Mouse (Mus musculus) embryonic facial prominence, embryonic 15.5 days (tissue): Measurements from ENCODE around the gene Lcmt1. TPM values are rescaled to one million over a fixed set of nuclear protein-coding genes. Genes with fewer than 3 reads are reported as not detected.

Experiments used
- ATAC-seq: fragments of 200-750 bp; cut with Nextera tagmentation; 2 replicates; pipeline ENCODE4 v1.8.0; 2017; ENCODE audit warnings: low read depth, moderate TSS enrichment; ENCODE audit not compliant: insufficient number of reproducible peaks, low FRiP score, low TSS enrichment
- H3K27ac ChIP-seq: fragments of 300-500 bp; sonication (generic); replicated peaks from 2 replicates; pipeline ENCODE4 v1.5.1; 2015; ENCODE audit warnings: mild to moderate bottlenecking, inconsistent platforms
- H3K27me3 ChIP-seq: fragments of 300-500 bp; sonication (generic); 2 replicates; pipeline ENCODE4 v1.6.1; 2015; ENCODE audit warnings: inconsistent platforms
- H3K36me3 ChIP-seq: fragments of 300-500 bp; sonication (generic); 2 replicates; pipeline ENCODE4 v1.6.1; 2015; ENCODE audit warnings: mild to moderate bottlenecking, inconsistent platforms
- H3K4me1 ChIP-seq: fragments of 300-500 bp; sonication (generic); 2 replicates; pipeline ENCODE4 v1.6.1; 2015; ENCODE audit warnings: inconsistent platforms
- H3K4me2 ChIP-seq: fragments of 300-500 bp; sonication (generic); replicated peaks from 2 replicates; pipeline ENCODE4 v1.6.1; 2015; ENCODE audit warnings: mild to moderate bottlenecking, inconsistent platforms
- H3K4me3 ChIP-seq: fragments of 300-500 bp; sonication (generic); replicated peaks from 2 replicates; pipeline ENCODE4 v1.5.1; 2015; ENCODE audit warnings: mild to moderate bottlenecking, inconsistent platforms
- H3K9ac ChIP-seq: fragments of 300-500 bp; sonication (generic); 2 replicates; pipeline ENCODE4 v1.6.1; 2015; ENCODE audit warnings: inconsistent platforms
- H3K9me3 ChIP-seq: fragments of 300-500 bp; sonication (generic); replicated peaks from 2 replicates; pipeline ENCODE4 v1.6.1; 2016; ENCODE audit warnings: inconsistent platforms
- WGBS: fragments of 180-500 bp; shearing (Covaris S2); methylation state at CpG from one replicate; pipeline ENCODE4 v1.1.7; 2015; 5-methylcytosine and 5-hydroxymethylcytosine counted together
- polyA plus RNA-seq: library from polyadenylated mRNA; unstranded; fragments of >200 nt; fragmentation: Nextera tagmentation; extraction: Ambion mirVana; gene quantifications from 2 replicates; pipeline ENCODE4 v1.2.1, GENCODE M21; 2015

Gene Lcmt1
- polyA plus RNA-seq: 41.0 and 42.3 TPM in 2 replicates

- peak within 1 kb of the TSS; percentile 73 for H3K4me3 ChIP-seq
- WGBS: under 1% methylated on average over 64 of the region's 64 CpGs
Observed at GRCm38 (mm10) chr7:123369759-123370481, at the start of gene Lcmt1, which contains the start of gene Arhgap17. Lcmt1 (plus strand) TSS chr7:123369784. Arhgap17 (minus strand) TSS chr7:123369915.

GRCm38 (mm10) chr7:123322452-123323121, 47.0 kb upstream of the Lcmt1 start:
- Histone ChIP-seq H3K27me3 (no peaks in the 10 kb centered on the region), H3K27ac (no peak overlapping the region), H3K4me1 (peaks cover under 1% of the 10 kb centered on the region; the same call in 1 of the 2 replicates), H3K9ac (no peak overlapping the region), H3K9me3 (no peaks in the 10 kb centered on the region), H3K4me2 (no peak overlapping the region), H3K36me3 (peaks cover 75% of the 10 kb centered on the region), H3K4me3 (no peak overlapping the region)
- no peak for ATAC-seq
- WGBS: 83% methylated on average over 13 of the region's 13 CpGs

More at GRCm38 (mm10) chr7:123369759-123370481, at the start of gene Lcmt1, which contains the start of gene Arhgap17:
- no peaks in the 10 kb centered on the region for H3K27me3 ChIP-seq
- no peaks in the 10 kb centered on the region for H3K9me3 ChIP-seq
- peaks cover 35% of the 10 kb centered on the region for H3K4me1 ChIP-seq
- peak within 1 kb of the TSS; percentile 87 for H3K27ac ChIP-seq
- H3K4me2 ChIP-seq: peak within 1 kb of the TSS; percentile 84
- H3K9ac ChIP-seq: peak within 1 kb of the TSS; percentile 70
- peak; percentile 97 for ATAC-seq
- no peaks in the 10 kb centered on the region for H3K36me3 ChIP-seq

GRCm38 (mm10) chr7:123323388-123323787, 46.2 kb upstream of the Lcmt1 start:
- no peak overlapping the region for H3K9ac ChIP-seq
- H3K4me2 ChIP-seq: no peak overlapping the region
- H3K27ac ChIP-seq: no peak overlapping the region
- H3K4me3 ChIP-seq: no peak overlapping the region
- no peaks in the 10 kb centered on the region for H3K27me3 ChIP-seq
- 84% methylated on average over 2 of the region's 2 CpGs for WGBS
- peaks cover 68% of the 10 kb centered on the region for H3K36me3 ChIP-seq
- no peak for ATAC-seq
- H3K9me3 ChIP-seq: no peaks in the 10 kb centered on the region
- peaks cover 7% of the 10 kb centered on the region for H3K4me1 ChIP-seq

- no peak overlapping the region for H3K9ac ChIP-seq
- H3K27me3 ChIP-seq: no peaks in the 10 kb centered on the region
- H3K27ac ChIP-seq: no peak overlapping the region
- no peaks in the 10 kb centered on the region for H3K9me3 ChIP-seq
- no peak for ATAC-seq
- peaks cover 10% of the 10 kb centered on the region for H3K4me1 ChIP-seq
- no peak overlapping the region for H3K4me3 ChIP-seq
- peaks cover 61% of the 10 kb centered on the region for H3K36me3 ChIP-seq
- 96% methylated on average over 1 of the region's 1 CpGs for WGBS
- H3K4me2 ChIP-seq: no peak overlapping the region
Observed at GRCm38 (mm10) chr7:123324105-123324504, 45.5 kb upstream of the Lcmt1 start.

- peaks cover 46% of the 10 kb centered on the region for H3K36me3 ChIP-seq
- peaks cover 23% of the 10 kb centered on the region for H3K4me1 ChIP-seq
- no peak overlapping the region for H3K4me2 ChIP-seq
- no peak for ATAC-seq
- no peak overlapping the region for H3K9ac ChIP-seq
- no peak overlapping the region for H3K4me3 ChIP-seq
- no peaks in the 10 kb centered on the region for H3K9me3 ChIP-seq
- no peaks in the 10 kb centered on the region for H3K27me3 ChIP-seq
- no peak overlapping the region for H3K27ac ChIP-seq
- WGBS: 93% methylated on average over 5 of the region's 5 CpGs
Observed at GRCm38 (mm10) chr7:123326062-123326461, 43.5 kb upstream of the Lcmt1 start.

GRCm38 (mm10) chr7:123326901-123327300, 42.7 kb upstream of the Lcmt1 start:
- no peak overlapping the region for H3K9ac ChIP-seq
- peaks cover 27% of the 10 kb centered on the region for H3K4me1 ChIP-seq
- peaks cover 38% of the 10 kb centered on the region for H3K36me3 ChIP-seq
- no peak for ATAC-seq
- H3K4me2 ChIP-seq: no peak overlapping the region
- no peak overlapping the region for H3K4me3 ChIP-seq
- no peaks in the 10 kb centered on the region for H3K27me3 ChIP-seq
- no peak overlapping the region for H3K27ac ChIP-seq
- H3K9me3 ChIP-seq: no peaks in the 10 kb centered on the region
- 83% methylated on average over 4 of the region's 4 CpGs for WGBS

- whole genome bisulfite sequencing: 34% methylated on average over 4 of the region's 4 CpGs
Observed at GRCm38 (mm10) chr7:123327909-123328308, 41.7 kb upstream of the Lcmt1 start.

GRCm38 (mm10) chr7:123330506-123330905, 39.1 kb upstream of the Lcmt1 start:
- H3K4me1 ChIP-seq: peaks cover 27% of the 10 kb centered on the region
- WGBS: 81% methylated on average over 9 of the region's 9 CpGs
- H3K9ac ChIP-seq: no peak overlapping the region
- H3K27ac ChIP-seq: no peak overlapping the region
- no peak for ATAC-seq
- no peaks in the 10 kb centered on the region for H3K9me3 ChIP-seq
- H3K4me2 ChIP-seq: no peak overlapping the region
- no peak overlapping the region for H3K4me3 ChIP-seq
- no peaks in the 10 kb centered on the region for H3K27me3 ChIP-seq
- H3K36me3 ChIP-seq: 0 out of 2 replicates have a peak, but pooled peaks cover 11% of the 10 kb centered on the region

More at GRCm38 (mm10) chr7:123327909-123328308, 41.7 kb upstream of the Lcmt1 start:
- Histone ChIP-seq H3K9ac (no peak overlapping the region), H3K27me3 (no peaks in the 10 kb centered on the region), H3K4me1 (peaks cover 27% of the 10 kb centered on the region), H3K27ac (0 out of 2 replicates have a peak overlapping the region, but pooled peaks have one; percentile 23), H3K9me3 (no peaks in the 10 kb centered on the region), H3K36me3 (peaks cover 31% of the 10 kb centered on the region), H3K4me2 (no peak overlapping the region), H3K4me3 (no peak overlapping the region)
- ATAC-seq: no peak

- H3K36me3 ChIP-seq: no peaks in the 10 kb centered on the region
- no peak overlapping the region for H3K9ac ChIP-seq
- 78% methylated on average over 1 of the region's 1 CpGs for WGBS
- H3K27ac ChIP-seq: no peak overlapping the region
- H3K4me3 ChIP-seq: no peak overlapping the region
- H3K9me3 ChIP-seq: no peaks in the 10 kb centered on the region
- no peak overlapping the region for H3K4me2 ChIP-seq
- H3K27me3 ChIP-seq: no peaks in the 10 kb centered on the region
- no peak for ATAC-seq
- H3K4me1 ChIP-seq: peaks cover 13% of the 10 kb centered on the region; the same call in 1 of the 2 replicates
Observed at GRCm38 (mm10) chr7:123336322-123336721, 33.3 kb upstream of the Lcmt1 start.

- H3K27me3 ChIP-seq: no peaks in the 10 kb centered on the region
- H3K4me2 ChIP-seq: no peak overlapping the region
- ATAC-seq: no peak
- H3K36me3 ChIP-seq: no peaks in the 10 kb centered on the region
- 58% methylated on average over 8 of the region's 8 CpGs for WGBS
- H3K4me1 ChIP-seq: peaks cover 20% of the 10 kb centered on the region
- H3K27ac ChIP-seq: no peak overlapping the region
- H3K4me3 ChIP-seq: no peak overlapping the region
- no peaks in the 10 kb centered on the region for H3K9me3 ChIP-seq
- H3K9ac ChIP-seq: no peak overlapping the region
Observed at GRCm38 (mm10) chr7:123338351-123338750, 31.2 kb upstream of the Lcmt1 start.

GRCm38 (mm10) chr7:123341896-123342295, 27.7 kb upstream of the Lcmt1 start:
- H3K9me3 ChIP-seq: no peaks in the 10 kb centered on the region
- ATAC-seq: no peak
- H3K4me2 ChIP-seq: no peak overlapping the region
- no peaks in the 10 kb centered on the region for H3K27me3 ChIP-seq
- 56% methylated on average over 5 of the region's 5 CpGs for WGBS
- H3K4me3 ChIP-seq: no peak overlapping the region
- no peaks in the 10 kb centered on the region for H3K36me3 ChIP-seq
- H3K4me1 ChIP-seq: peaks cover 20% of the 10 kb centered on the region
- H3K9ac ChIP-seq: no peak overlapping the region
- H3K27ac ChIP-seq: peak overlapping the region; percentile 51; the same call in 1 of the 2 replicates
